Mouse (Mus musculus): ENCODE results near the gene Gnptab. TPM values are rescaled to one million over a fixed set of nuclear protein-coding genes. Genes with fewer than 3 reads are reported as not detected.

Gnptab gene
- polyA plus RNA-seq, 1 experiment from 2014 or later = 10.1 TPM

- H3K27ac ChIP-seq (ENCODE audit: low read depth, low read length) = no peak overlapping the region
- peaks cover 3% of the 10 kb centered on the region; the same call in 1 of the 2 replicates for H3K4me1 ChIP-seq (replicated peaks; ENCODE audit: control insufficient read depth, insufficient read depth, low read length)
- no peak overlapping the region for H3K4me3 ChIP-seq (ENCODE audit: low read depth, low read length)
- H3K9ac ChIP-seq (ENCODE audit: low read depth, low read length) = no peak overlapping the region
- 51% methylated on average over 5 of the region's 5 CpGs for WGBS
- no peaks in the 10 kb centered on the region for H3K9me3 ChIP-seq (ENCODE audit: control insufficient read depth, low read length)
- DNase-seq (ENCODE audit: low spot score) (no peak), ATAC-seq (replicated peaks; ENCODE audit: low FRiP score) (no peak)
- H3K4me2 ChIP-seq = no peak overlapping the region
- H3K27me3 ChIP-seq (replicated peaks; ENCODE audit: control insufficient read depth, insufficient read depth, low read length) = peaks cover 3% of the 10 kb centered on the region
- H3K36me3 ChIP-seq (ENCODE audit: control insufficient read depth, insufficient read depth, low read length) = no peaks in the 10 kb centered on the region
These were observed 27.4 kb upstream of the Gnptab start for GRCm38 (mm10) chr10:88351411-88352103.

DNA sequence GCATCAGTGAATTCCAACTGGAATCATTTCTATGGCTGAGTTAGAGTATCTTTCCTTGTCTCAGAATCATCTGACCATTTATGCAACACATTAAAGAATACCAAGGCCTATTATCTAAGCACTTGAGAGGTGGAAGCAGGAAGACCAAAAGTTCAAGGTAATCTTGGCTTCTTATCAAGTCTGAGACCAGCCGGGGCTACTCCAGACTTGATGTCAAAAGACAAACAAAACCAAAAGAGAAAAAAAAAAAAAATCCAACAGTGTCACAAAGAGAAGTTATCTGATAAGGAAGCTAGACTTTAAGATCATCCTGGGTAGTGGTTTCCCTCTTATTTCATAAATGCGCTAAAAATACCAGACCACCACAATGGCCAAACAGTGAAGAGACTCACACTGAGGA, 26.4 kb upstream of the Gnptab start:
- Histone ChIP-seq H3K9me3 (ENCODE audit: control insufficient read depth, low read length) (no peaks in the 10 kb centered on the region), H3K4me1 (replicated peaks; ENCODE audit: control insufficient read depth, insufficient read depth, low read length) (peaks cover 5% of the 10 kb centered on the region; the same call in 1 of the 2 replicates)

DNA sequence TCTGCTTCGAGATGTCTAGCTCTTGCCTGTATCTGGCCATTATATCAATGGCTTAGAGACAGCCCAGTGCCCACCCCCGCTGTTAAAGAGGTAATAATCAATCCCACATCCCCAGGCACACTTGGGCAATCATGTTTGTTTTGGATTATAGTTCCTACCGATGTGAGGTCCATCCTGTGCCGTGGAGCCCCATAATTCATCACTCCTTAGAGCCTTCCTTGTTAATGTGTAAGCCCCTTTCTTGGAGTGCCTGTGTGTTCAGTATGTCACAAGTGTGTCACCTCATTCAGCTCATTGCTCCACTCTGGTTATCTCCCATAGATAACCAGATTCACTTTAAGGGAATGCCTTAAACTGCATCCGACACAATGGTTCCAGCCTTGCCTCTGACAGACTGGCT, 24.3 kb upstream of the Gnptab start:
- Histone ChIP-seq H3K27me3 (replicated peaks; ENCODE audit: control insufficient read depth, insufficient read depth, low read length) (peaks cover 10% of the 10 kb centered on the region), H3K9ac (ENCODE audit: low read depth, low read length) (no peak overlapping the region), H3K4me1 (replicated peaks; ENCODE audit: control insufficient read depth, insufficient read depth, low read length) (peaks cover 5% of the 10 kb centered on the region; the same call in 1 of the 2 replicates), H3K4me3 (ENCODE audit: low read depth, low read length) (no peak overlapping the region), H3K9me3 (ENCODE audit: control insufficient read depth, low read length) (no peaks in the 10 kb centered on the region), H3K27ac (ENCODE audit: low read depth, low read length) (no peak overlapping the region), H3K36me3 (ENCODE audit: control insufficient read depth, insufficient read depth, low read length) (no peaks in the 10 kb centered on the region), H3K4me2 (no peak overlapping the region)
- WGBS = 65% methylated on average over 5 of the region's 5 CpGs
- ATAC-seq (replicated peaks; ENCODE audit: low FRiP score) (no peak), DNase-seq (ENCODE audit: low spot score) (no peak)

More for the DNA sequence above, 26.4 kb upstream of the Gnptab start:
- WGBS = 44% methylated on average over 2 of the region's 2 CpGs
- H3K27me3 ChIP-seq (replicated peaks; ENCODE audit: control insufficient read depth, insufficient read depth, low read length) = peaks cover 10% of the 10 kb centered on the region
- H3K9ac ChIP-seq (ENCODE audit: low read depth, low read length) = no peak overlapping the region
- H3K4me2 ChIP-seq = no peak overlapping the region
- no peak overlapping the region for H3K27ac ChIP-seq (ENCODE audit: low read depth, low read length)
- ATAC-seq (replicated peaks; ENCODE audit: low FRiP score) (no peak), DNase-seq (ENCODE audit: low spot score) (no peak)
- H3K4me3 ChIP-seq (ENCODE audit: low read depth, low read length) = no peak overlapping the region
- H3K36me3 ChIP-seq (ENCODE audit: control insufficient read depth, insufficient read depth, low read length) = no peaks in the 10 kb centered on the region

DNA sequence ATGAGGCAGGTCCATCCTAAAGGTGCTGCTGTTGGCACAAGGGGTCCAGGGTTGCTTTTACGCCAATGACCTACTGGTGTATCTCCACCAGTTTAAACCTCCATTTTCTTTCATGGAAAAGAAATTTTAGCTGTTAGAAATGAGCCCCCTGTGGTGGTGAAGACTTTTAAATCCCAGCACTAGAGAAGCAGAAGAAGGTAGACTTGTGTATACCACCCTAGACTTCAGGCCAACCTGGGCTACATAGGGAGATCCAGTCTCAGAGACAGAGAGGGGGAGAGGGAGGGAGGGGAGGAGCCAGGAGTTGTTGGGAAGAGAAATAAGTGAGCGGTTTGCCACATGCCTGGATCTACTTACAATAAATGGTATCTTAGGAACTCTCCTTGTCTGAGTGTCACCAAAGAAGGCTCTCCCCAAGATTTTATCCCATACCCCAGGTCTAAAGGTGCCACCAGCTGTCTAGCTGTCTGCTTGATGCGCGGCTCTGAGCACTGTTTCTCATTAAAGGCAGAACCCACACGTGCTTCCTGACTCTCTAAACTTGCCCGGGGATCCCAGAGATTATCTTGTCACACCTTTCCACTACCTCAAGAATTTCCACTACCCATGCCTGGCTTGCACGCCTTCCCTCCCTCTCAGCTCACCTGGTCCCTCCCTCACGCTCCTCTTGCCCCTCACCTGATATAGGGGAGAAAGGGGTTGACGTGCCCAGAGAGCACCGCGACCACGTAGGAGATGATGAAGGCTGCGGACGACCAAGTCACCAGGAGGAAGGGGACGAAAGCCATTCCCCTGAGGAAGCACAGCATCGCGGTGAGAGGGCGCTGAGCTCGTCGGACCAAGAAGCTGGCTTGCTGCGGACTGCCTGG, 22.6 kb upstream of the Gnptab start:
- H3K4me2 ChIP-seq = peak overlapping the region; percentile 85
- no peak overlapping the region for H3K27ac ChIP-seq (ENCODE audit: low read depth, low read length)
- ATAC-seq (replicated peaks; ENCODE audit: low FRiP score) (peak; percentile 35), DNase-seq (ENCODE audit: low spot score) (no peak)
- H3K9ac ChIP-seq (ENCODE audit: low read depth, low read length) = 0 out of 2 replicates have a peak overlapping the region, but pooled peaks have one; percentile 55
- no peaks in the 10 kb centered on the region for H3K9me3 ChIP-seq (ENCODE audit: control insufficient read depth, low read length)
- no peaks in the 10 kb centered on the region for H3K36me3 ChIP-seq (ENCODE audit: control insufficient read depth, insufficient read depth, low read length)
- peaks cover 5% of the 10 kb centered on the region; the same call in 1 of the 2 replicates for H3K4me1 ChIP-seq (replicated peaks; ENCODE audit: control insufficient read depth, insufficient read depth, low read length)
- H3K27me3 ChIP-seq (replicated peaks; ENCODE audit: control insufficient read depth, insufficient read depth, low read length) = peaks cover 10% of the 10 kb centered on the region
- WGBS = 9% methylated on average over 21 of the region's 21 CpGs
- peak overlapping the region; percentile 60 for H3K4me3 ChIP-seq (ENCODE audit: low read depth, low read length)

DNA sequence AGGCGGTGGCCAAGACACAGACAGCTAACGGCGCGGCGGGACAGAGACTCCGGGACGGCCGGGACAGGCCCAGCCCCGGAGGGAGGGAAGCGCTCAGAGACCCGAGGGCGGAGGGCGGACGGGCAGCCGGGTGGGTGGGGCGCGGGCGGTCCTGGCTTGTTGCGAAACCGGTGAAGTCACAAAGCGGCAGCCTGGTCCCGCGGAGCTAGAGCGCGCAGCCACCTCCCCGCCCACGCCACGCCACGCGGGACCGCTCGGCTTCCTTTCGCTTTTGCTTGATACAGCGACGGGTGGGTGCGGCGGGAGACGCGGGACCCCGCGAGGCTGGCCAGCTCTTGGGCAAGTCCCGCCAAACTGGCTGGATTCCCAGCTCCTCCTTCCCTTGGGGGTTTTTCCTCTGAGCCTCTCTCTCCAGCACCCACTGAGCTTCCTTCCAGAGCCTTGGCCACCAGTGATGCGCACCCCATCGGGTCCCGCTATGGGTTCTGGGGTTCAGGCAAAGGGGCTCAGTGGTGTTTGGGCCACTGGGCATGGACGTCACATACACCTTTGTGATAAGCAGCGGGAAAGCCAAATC, 21.9 kb upstream of the Gnptab start:
- Histone ChIP-seq H3K4me3 (ENCODE audit: low read depth, low read length) (peak overlapping the region; percentile 60), H3K9ac (ENCODE audit: low read depth, low read length) (peak overlapping the region; percentile 55; the same call in 1 of the 2 replicates), H3K9me3 (ENCODE audit: control insufficient read depth, low read length) (no peaks in the 10 kb centered on the region), H3K27me3 (replicated peaks; ENCODE audit: control insufficient read depth, insufficient read depth, low read length) (peaks cover 10% of the 10 kb centered on the region), H3K36me3 (ENCODE audit: control insufficient read depth, insufficient read depth, low read length) (no peaks in the 10 kb centered on the region), H3K4me1 (replicated peaks; ENCODE audit: control insufficient read depth, insufficient read depth, low read length) (peaks cover 5% of the 10 kb centered on the region; the same call in 1 of the 2 replicates), H3K4me2 (peak overlapping the region; percentile 85), H3K27ac (ENCODE audit: low read depth, low read length) (no peak overlapping the region)
- 1% methylated on average over 42 of the region's 47 CpGs for WGBS
- ATAC-seq (replicated peaks; ENCODE audit: low FRiP score) (peak; percentile 79), DNase-seq (ENCODE audit: low spot score) (peak; percentile 72)

- Histone ChIP-seq H3K9ac (ENCODE audit: low read depth, low read length) (no peak overlapping the region), H3K27ac (ENCODE audit: low read depth, low read length) (no peak overlapping the region), H3K4me2 (no peak overlapping the region), H3K9me3 (ENCODE audit: control insufficient read depth, low read length) (no peaks in the 10 kb centered on the region), H3K4me3 (ENCODE audit: low read depth, low read length) (no peak overlapping the region), H3K4me1 (replicated peaks; ENCODE audit: control insufficient read depth, insufficient read depth, low read length) (no peaks in the 10 kb centered on the region), H3K36me3 (ENCODE audit: control insufficient read depth, insufficient read depth, low read length) (no peaks in the 10 kb centered on the region), H3K27me3 (replicated peaks; ENCODE audit: control insufficient read depth, insufficient read depth, low read length) (peaks cover 2% of the 10 kb centered on the region; the same call in 1 of the 2 replicates)
- 60% methylated on average over 1 of the region's 1 CpGs for WGBS
- DNase-seq (ENCODE audit: low spot score) = no peak
- ATAC-seq (replicated peaks; ENCODE audit: low FRiP score) = no peak
These were observed 16.7 kb upstream of the Gnptab start for GRCm38 (mm10) chr10:88362218-88362617.

DNA sequence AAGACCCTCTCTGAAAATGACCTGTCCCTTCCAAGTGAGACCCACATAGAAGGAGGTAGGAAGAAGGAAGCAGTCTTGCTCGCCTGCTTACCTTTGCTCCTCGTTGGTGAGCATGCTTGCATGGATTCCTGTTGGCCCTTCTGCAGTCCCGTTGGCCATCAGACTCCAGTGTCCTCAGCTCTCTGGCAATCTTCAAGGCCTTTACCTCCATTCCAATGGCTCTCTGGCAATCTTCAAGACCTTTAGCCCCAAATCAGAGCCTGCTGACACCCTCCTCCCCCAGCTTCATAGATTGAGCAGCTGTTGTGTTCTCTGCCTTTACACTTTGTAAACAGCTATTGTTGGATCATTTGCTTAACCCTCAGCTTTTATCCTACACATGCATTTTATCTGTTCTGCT, 14.7 kb upstream of the Gnptab start:
- DNase-seq (ENCODE audit: low spot score) = no peak
- Histone ChIP-seq H3K27me3 (replicated peaks; ENCODE audit: control insufficient read depth, insufficient read depth, low read length) (no peaks in the 10 kb centered on the region), H3K4me3 (ENCODE audit: low read depth, low read length) (no peak overlapping the region), H3K9ac (ENCODE audit: low read depth, low read length) (no peak overlapping the region), H3K27ac (ENCODE audit: low read depth, low read length) (no peak overlapping the region), H3K36me3 (ENCODE audit: control insufficient read depth, insufficient read depth, low read length) (no peaks in the 10 kb centered on the region), H3K4me2 (no peak overlapping the region), H3K9me3 (ENCODE audit: control insufficient read depth, low read length) (no peaks in the 10 kb centered on the region), H3K4me1 (replicated peaks; ENCODE audit: control insufficient read depth, insufficient read depth, low read length) (no peaks in the 10 kb centered on the region)
- no peak for ATAC-seq (replicated peaks; ENCODE audit: low FRiP score)
- WGBS = 65% methylated on average over 3 of the region's 3 CpGs

- Histone ChIP-seq H3K4me3 (ENCODE audit: low read depth, low read length) (no peak overlapping the region), H3K27ac (ENCODE audit: low read depth, low read length) (no peak overlapping the region)
- ATAC-seq (replicated peaks; ENCODE audit: low FRiP score) = no peak
These were observed 9.7 kb upstream of the Gnptab start for GRCm38 (mm10) chr10:88369233-88369632.

More at GRCm38 (mm10) chr10:88369233-88369632, 9.7 kb upstream of the Gnptab start:
- no peaks in the 10 kb centered on the region for H3K27me3 ChIP-seq (replicated peaks; ENCODE audit: control insufficient read depth, insufficient read depth, low read length)
- no peak overlapping the region for H3K9ac ChIP-seq (ENCODE audit: low read depth, low read length)
- WGBS = 57% methylated on average over 4 of the region's 4 CpGs
- no peaks in the 10 kb centered on the region for H3K4me1 ChIP-seq (replicated peaks; ENCODE audit: control insufficient read depth, insufficient read depth, low read length)
- no peaks in the 10 kb centered on the region for H3K36me3 ChIP-seq (ENCODE audit: control insufficient read depth, insufficient read depth, low read length)
- DNase-seq (ENCODE audit: low spot score) = no peak
- no peak overlapping the region for H3K4me2 ChIP-seq
- no peaks in the 10 kb centered on the region for H3K9me3 ChIP-seq (ENCODE audit: control insufficient read depth, low read length)
